Mouse (Mus musculus) hematopoietic stem cell, adult 5-6 weeks (primary cell): ENCODE measurements around the gene Zfp865. TPM values are rescaled to one million over a fixed set of nuclear protein-coding genes. Genes with fewer than 3 reads are reported as not detected.

Experiments used
- total RNA-seq: library from RNA; stranded (forward); fragments of 172-1452, 232-1000 nt; gene quantifications from 2 replicates; pipeline ENCODE4 v1.2.3, GENCODE M21; 2017

Zfp865 gene
- total RNA-seq, 1 experiment from 2014 or later, result 13.9 TPM

Other genes with a start within 250 kb of the Zfp865 start
- gene Fam71e2, start 249.1 kb upstream of the Zfp865 start, total RNA-seq, result not detected in 2 replicates
- 0.25 and 0.74 TPM in 2 replicates for gene Il11, start 237.5 kb upstream of the Zfp865 start, total RNA-seq
- gene Tmem190, start 237.4 kb upstream of the Zfp865 start, total RNA-seq, result 1.3 TPM in 1 of 2 replicates, not detected in the other
- 9.3 and 19.0 TPM in 2 replicates for gene Tmem238, start 230.7 kb upstream of the Zfp865 start, total RNA-seq
- 736 and 741 TPM in 2 replicates for gene Rpl28, start 227.5 kb upstream of the Zfp865 start, total RNA-seq
- 137 and 174 TPM in 2 replicates for gene Ube2s, start 207.8 kb upstream of the Zfp865 start, total RNA-seq
- gene Shisa7, start 175.7 kb upstream of the Zfp865 start, total RNA-seq, result 0.06 and 0.45 TPM in 2 replicates
- gene Isoc2b, start 150.1 kb upstream of the Zfp865 start, total RNA-seq, result 59.8 and 69.7 TPM in 2 replicates
- 7.1 and 9.0 TPM in 2 replicates for gene Isoc2a, start 143.2 kb upstream of the Zfp865 start, total RNA-seq
- not detected in 2 replicates for gene Gm36210, start 113.9 kb upstream of the Zfp865 start, total RNA-seq
- 2.2 and 3.2 TPM in 2 replicates for gene Zfp628, start 105.2 kb upstream of the Zfp865 start, total RNA-seq
- gene Nat14, start 98.3 kb upstream of the Zfp865 start, total RNA-seq, result not detected in 2 replicates
- not detected in 2 replicates for gene Ssc5d, start 94.6 kb upstream of the Zfp865 start, total RNA-seq
- gene Sbk2, start 56.0 kb upstream of the Zfp865 start, total RNA-seq, result not detected in 2 replicates
- gene Sbk3, start 49.2 kb upstream of the Zfp865 start, total RNA-seq, result not detected in 2 replicates
- 5.7 and 6.6 TPM in 2 replicates for gene Zfp579, start 24.2 kb upstream of the Zfp865 start, total RNA-seq
- 3.0 and 12.6 TPM in 2 replicates for gene Zfp524, start 6.0 kb upstream of the Zfp865 start, total RNA-seq
- gene Fiz1, start 5.7 kb upstream of the Zfp865 start, total RNA-seq, result 25.6 and 32.0 TPM in 2 replicates
- 0.31 TPM in 1 of 2 replicates, not detected in the other for gene Gm44973, start 4.9 kb upstream of the Zfp865 start, total RNA-seq
- not detected in 2 replicates for gene Ccdc106, start 177 bp downstream of the Zfp865 start, total RNA-seq
- 1.3 TPM in 1 of 2 replicates, not detected in the other for gene 4632433K11Rik, start 13.7 kb downstream of the Zfp865 start, total RNA-seq
- 3.9 and 5.9 TPM in 2 replicates for gene Zfp784, start 18.1 kb downstream of the Zfp865 start, total RNA-seq
- 2.1 and 2.4 TPM in 2 replicates for gene Zfp580, start 31.2 kb downstream of the Zfp865 start, total RNA-seq
- 229 and 261 TPM in 2 replicates for gene U2af2, start 41.8 kb downstream of the Zfp865 start, total RNA-seq
- gene Epn1, start 59.9 kb downstream of the Zfp865 start, total RNA-seq, result 25.7 and 38.2 TPM in 2 replicates
- gene Rfpl4, start 96.6 kb downstream of the Zfp865 start, total RNA-seq, result not detected in 2 replicates
- not detected in 2 replicates for gene Rasl2-9, start 105.6 kb downstream of the Zfp865 start, total RNA-seq
- gene Vmn1r55, start 129.3 kb downstream of the Zfp865 start, total RNA-seq, result not detected in 2 replicates
- not detected in 2 replicates for gene Vmn1r56, start 176.4 kb downstream of the Zfp865 start, total RNA-seq
- gene Vmn1r57, start 198.1 kb downstream of the Zfp865 start, total RNA-seq, result not detected in 2 replicates